Mouse (Mus musculus): Measurements from ENCODE around the gene Nkain4. TPM values are rescaled to one million over a fixed set of nuclear protein-coding genes. Genes with fewer than 3 reads are reported as not detected.
A peak's percentile ranks its signal among the peaks of the same experiment; 100 is the strongest.

Gene Nkain4
- 10 to 100 TPM in 1 of 2 experiments, 1 to 10 TPM in 1; 8.8 to 12.6 TPM for total RNA-seq (2021)
- long read RNA-seq, experiment 1, transcript Nkain4-201 (7 exons, 950 nt) = major isoform, 6 of 7 reads
- long read RNA-seq, experiment 1, partial matches to known transcripts = 0 of 7 reads
- long read RNA-seq, experiment 1, other reads (novel, unspliced or antisense) = 1 of 7 reads
- long read RNA-seq, experiment 2, transcript Nkain4-201 (7 exons, 950 nt) = major isoform, 10 of 12 reads
- long read RNA-seq, experiment 2, partial matches to known transcripts = 0 of 12 reads
- long read RNA-seq, experiment 2, other reads (novel, unspliced or antisense) = 1 of 12 reads

DNA sequence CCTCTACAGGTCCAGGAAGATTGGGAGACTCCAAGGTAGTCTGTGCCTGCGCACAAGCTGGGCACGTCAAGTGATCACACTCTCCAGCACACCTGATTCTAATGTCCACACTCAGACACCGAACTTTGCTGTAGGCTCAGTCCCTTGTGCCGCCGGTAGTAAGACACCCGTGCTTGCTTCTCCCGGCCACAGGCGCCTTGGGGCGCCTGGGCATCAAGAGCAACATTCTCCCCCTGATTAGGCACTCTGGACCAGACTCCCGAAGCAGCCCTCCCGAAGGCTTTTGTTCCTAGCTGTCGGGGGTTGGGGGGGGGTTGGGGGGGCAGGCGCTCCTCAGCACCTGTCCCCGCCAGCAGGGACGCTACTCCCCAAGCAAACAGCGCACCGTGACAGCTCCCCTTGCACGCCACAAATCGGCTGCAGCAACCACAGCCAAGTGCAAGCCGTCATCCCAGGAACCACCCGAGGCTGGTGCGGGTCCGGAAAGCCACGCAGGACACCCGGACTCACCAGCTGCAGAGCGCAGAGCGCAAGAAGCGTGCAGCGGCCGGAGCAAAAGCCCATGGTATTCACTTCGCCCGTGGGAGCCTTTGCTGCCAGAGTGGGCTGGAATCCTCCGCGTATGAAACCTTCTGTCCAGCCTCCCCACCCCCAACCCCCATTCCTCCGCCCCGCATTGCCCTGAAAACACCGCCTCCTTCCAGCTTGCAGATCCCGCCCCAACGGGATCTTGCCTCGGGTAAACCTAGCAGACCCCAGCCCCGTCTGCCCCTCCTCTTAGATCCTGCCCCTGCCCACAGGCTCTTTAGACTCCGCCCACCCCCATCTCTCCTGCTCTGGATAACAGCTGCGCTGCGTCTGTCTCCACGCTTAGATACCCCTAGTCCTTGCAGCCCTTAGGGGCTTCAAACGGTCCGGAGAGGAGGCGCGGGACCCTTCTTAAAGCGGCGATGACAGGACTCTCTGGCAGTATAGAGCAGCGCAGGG lies at the start of gene Nkain4:
Gene Nkain4 (minus strand): TSS at position 639 of the 987 bp plus-strand sequence.
- no peak for DNase-seq (ENCODE audit: low spot score in 2 of 2)

DNA sequence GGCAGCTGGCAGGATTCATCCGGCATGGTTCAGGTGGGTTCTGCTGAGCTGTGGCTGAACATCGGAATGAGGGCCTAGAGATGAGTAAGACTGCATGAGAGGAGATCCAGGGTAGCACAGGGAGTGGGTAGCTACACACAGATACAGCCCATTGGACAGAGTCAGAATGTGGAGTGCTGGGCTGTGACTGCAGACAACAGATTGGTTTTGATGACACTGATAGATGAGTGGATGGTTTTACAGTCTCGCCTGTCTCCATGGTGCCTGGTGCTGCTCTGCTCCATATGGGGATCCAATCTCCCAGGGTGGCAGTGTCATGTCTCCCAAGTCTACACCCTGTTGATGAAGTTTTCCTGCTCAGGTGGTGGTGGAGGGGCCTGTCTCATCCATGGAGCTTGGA lies 42.4 kb upstream of the Nkain4 start:
- no peak for DNase-seq (ENCODE audit: low spot score in 2 of 2)

DNA sequence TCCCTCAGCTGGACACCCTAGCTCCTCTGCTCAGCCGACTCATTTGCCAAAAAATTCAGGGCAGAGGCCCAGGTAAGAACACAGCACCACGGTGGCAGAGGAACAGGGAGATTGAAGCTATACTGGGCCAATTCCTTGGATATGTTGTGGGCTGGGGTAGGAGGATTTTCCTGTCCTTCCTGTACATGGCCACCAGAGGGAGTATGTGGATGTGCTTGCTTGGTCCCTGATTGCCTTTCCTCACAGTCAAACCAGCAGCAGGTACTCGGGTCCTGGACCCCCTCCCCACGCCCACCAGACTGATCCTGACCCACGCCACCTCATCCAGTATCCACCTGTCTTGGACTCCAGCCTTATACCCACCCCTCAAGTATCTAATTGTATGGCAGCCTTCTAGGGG lies 41.9 kb upstream of the Nkain4 start:
- no peak for DNase-seq (ENCODE audit: low spot score in 2 of 2)

DNA sequence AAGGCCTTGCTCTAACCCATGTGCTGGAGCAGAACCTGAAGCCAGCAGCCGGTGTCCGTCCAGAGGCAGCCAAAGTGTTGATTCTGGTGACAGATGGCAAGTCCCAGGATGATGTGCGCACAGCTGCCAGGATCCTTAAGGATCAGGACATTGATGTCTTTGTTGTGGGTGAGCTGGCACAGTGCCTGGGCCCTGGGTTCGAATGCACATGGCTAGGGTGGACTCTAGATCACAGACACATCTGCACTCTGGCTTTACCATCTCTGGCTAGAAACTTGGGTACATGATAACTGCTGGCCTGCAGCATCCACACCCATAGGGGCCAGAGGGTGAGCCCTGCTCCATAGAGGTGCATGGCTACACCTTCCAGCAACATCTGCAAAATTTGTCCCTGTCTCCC lies 41.0 kb upstream of the Nkain4 start:
- DNase-seq (ENCODE audit: low spot score in 2 of 2) = no peak

DNA sequence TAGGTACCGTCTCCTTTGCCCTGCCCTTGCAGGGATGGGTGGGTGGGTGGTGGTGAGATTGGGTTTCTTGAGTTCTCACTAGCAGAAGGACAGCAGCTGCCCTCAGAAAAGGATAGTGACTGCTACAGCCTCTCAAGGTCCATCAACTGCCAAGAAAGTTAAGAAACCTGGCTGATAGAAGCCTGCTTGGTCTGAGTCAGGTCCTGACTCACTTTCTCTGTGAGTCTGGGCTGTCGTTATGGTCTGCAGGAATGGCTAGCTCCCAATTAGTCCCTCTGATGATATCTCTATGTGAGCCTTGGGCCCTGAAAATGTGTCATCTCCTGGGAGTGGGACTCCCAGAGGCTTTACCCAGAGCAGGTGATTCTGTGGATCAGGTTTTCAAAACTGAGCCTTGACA lies 39.9 kb upstream of the Nkain4 start:
- DNase-seq (ENCODE audit: low spot score in 2 of 2) = no peak

DNA sequence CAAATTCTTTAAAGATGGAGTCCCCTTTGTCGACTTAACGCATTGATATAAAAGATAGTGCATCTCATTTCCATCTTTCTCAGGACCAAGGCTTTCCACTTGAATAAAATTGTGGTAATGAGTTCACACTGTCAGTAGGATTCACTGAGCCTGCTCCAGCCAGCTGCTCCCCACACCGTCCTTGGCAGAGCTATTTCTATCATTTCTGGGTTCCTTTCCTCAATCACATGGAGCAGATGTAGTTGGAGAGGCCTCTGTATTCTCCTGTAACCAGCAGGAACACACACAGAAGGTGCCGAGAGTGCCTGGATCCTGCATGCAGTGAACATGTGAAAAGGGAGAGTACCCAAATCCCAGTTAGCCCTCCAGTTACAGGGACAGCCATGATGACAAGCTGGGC lies 35.8 kb upstream of the Nkain4 start:
- no peak for DNase-seq (ENCODE audit: low spot score in 2 of 2)

DNA sequence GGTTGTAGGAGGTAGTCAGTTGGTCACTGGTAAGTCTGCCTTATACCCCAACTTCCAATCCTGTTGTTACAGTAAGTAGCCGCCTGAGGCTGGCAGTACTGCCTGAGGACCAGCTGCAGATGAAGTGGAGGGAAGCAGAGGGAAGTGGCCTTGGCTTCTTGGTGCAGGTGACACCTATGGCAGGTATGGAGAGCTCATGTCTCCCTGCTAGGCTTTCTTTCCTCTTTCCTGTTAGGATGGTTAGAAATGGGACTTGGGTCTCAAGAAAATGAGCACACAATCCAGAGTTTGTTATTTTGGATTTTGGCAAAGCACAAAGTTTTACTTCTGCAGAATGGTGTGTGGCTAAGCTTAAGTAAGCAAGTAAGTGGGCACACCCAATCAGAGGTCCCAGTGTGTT lies 34.4 kb upstream of the Nkain4 start:
- no peak for DNase-seq (ENCODE audit: low spot score in 2 of 2)

DNA sequence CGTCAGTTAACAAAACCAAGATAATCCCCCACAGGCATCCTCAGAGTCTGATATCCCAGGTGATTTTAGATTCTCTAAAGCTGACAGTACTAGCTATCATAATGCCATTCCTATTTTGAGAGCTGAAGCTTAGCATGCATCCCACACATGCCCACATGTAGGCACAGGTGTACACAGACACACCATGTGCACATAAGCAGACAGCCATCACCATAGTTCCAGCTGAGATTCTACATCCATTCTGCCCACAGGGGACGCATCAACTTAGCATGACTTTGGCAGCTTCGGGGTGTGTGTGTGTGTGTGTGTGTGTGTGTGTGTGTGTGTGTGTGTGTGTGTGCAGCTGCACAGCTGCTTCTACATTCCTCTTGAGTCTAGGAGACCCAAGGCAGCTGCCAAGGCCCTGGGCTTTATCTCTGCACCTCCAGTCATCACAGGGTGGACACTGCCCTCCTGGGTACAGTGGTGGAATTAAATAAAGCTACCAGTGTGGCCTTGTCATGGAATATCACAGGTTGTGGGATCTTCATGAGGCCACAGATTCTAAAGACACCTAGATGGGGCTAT lies 33.9 kb upstream of the Nkain4 start:
- DNase-seq (ENCODE audit: low spot score in 2 of 2) = no peak

DNA sequence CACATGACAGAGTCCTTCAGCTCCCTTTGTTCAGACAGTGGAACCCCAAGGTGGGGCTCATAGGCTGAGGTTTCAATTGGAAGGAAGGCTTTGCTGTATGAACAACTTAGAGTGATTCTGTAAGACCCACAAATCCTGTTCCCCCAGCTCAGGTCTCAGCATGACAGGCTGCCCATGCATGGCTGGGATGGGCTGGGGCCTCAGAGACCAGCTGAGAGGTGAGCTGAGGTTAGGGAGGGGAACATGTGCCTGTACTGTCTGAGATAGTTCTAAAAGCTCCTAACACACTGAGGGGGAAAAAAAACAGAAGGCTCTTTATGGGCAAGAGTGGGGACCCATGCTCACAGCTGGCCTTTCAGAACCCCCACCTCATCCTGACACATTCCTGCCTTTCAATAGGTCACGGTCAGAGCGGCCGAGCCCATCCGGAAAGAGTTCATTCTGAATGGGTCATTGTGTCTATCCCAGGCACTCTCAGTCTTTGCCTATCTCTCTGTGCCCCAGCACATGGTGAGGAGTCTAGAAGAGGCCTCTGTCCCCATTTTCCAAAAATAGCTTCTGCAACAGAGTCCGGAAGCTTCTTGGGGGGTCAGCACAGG lies 33.0 kb upstream of the Nkain4 start:
- no peak for DNase-seq (ENCODE audit: low spot score in 2 of 2)

DNA sequence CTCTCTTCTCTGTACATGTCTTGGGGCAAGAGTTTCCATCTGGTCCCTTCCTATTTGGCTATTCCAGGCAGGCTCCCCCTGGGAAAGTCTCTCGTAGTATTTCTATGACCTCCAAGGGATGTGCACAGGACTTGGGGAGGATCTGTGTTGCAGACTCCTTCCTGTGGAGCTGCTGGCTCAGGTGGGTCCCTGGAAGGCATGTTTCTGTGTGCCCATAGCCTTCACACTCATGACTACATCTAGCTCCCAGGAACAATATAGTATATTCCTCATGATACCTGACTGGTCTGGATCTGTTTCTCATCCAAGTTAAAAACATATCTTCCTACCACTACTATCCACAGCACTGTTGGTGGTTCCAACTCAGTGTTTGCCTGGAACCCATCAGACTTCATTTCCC lies 32.5 kb upstream of the Nkain4 start:
- DNase-seq (ENCODE audit: low spot score in 2 of 2) = no peak

DNA sequence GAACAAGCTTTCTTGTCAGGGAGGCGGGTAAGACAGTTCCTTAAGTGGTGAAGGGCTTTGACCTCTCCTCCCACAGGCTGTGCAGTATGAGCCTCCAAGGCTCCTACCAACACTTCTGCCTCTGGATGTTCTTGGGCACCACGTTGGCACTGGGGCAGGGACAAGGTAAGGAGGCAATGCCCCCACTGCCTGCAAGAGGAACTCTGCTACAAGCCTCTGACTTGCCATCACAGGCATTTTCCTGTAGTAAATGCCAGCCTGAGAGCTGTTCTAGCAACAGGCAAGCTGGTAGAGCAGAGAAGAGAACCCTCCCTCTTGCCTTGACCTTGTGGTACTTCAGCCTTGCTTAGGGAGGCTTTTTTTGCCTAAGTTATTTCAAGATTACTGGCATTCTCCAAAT lies 31.9 kb upstream of the Nkain4 start, which contains the start of gene Col20a1:
Gene Col20a1 (plus strand): TSS at position 87 of the 400 bp plus-strand sequence.
- DNase-seq (ENCODE audit: low spot score in 2 of 2) = no peak

DNA sequence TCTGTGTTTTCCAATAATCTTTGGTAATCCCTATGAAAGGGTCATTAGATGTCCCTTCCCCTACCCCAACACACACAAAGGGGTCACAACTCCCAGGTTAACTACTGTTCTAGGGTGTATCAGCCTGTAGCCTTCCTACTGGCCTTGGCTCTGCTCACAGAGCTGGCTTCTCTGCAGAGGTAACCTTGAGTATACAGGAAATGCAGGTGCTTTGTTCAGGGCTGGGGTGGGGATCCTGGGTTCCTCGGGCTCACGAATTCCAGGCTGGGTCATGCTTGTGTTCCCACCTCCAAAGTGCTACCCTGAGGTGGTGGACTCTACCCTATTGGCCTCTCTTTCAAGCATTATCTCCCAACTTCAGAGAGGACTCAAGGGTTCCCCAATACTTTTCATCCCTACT lies 31.1 kb upstream of the Nkain4 start:
- no peak for DNase-seq (ENCODE audit: low spot score in 2 of 2)

DNA sequence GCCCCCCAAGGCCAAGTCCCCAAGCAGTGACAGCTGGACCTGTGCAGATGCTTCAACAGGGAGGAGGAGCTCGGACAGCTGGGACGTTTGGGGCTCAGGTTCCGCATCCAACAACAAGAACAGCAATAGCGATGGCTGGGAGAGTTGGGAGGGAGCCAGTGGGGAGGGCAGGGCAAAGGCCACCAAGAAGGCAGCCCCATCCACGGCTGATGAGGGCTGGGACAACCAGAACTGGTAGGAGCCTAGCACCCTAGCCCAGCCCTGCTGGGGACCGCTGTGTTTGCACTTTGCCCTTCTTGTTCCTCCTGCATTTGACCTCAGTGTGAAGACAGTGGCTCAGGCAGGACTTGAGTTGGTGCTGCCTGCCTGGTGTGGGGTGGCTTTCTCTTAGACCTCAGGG lies 26.6 kb upstream of the Nkain4 start:
- no peak for DNase-seq (ENCODE audit: low spot score in 2 of 2)

DNA sequence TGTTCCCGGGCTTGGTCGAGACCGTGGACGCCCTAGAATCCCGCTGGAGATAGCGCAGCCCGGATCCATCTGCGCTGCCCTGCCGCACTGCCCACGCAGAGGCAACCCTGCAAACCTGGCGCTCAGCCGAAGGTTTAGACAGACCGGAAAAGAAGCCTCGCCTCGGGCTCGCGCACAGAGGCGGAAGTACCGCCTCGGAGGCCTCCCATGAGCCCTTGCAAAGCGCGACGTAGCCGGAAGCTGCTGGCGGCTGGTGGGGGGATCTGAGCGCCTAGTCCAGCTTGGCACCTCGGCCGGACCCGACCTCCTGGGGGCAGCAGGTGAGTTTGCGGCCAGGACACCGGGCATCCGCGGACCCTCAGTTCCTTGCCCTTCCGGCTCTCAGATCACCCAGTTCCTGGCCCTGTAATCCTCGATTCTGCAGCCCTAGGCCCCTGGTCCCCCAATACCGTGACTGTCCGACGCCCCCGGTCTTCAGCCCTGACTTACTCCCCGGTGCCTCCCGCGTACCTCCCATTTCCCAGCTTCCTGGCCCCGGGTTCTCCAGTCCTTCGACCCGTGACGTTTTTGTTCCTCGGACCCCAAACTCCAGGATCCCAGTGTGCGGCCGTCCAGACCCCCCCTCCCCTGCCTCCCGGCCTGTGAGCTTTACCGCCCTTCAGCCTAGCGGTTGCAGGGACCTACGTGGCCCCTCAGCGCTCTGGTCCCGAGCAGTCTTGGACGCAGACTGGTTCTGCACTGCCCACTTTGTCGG lies 12.7 kb upstream of the Nkain4 start, which contains the start of gene Arfgap1:
Gene Arfgap1 (plus strand): TSS at position 216 of the 754 bp plus-strand sequence.
- peak; percentile 78 to 83 for DNase-seq (ENCODE audit: low spot score in 2 of 2)

DNA sequence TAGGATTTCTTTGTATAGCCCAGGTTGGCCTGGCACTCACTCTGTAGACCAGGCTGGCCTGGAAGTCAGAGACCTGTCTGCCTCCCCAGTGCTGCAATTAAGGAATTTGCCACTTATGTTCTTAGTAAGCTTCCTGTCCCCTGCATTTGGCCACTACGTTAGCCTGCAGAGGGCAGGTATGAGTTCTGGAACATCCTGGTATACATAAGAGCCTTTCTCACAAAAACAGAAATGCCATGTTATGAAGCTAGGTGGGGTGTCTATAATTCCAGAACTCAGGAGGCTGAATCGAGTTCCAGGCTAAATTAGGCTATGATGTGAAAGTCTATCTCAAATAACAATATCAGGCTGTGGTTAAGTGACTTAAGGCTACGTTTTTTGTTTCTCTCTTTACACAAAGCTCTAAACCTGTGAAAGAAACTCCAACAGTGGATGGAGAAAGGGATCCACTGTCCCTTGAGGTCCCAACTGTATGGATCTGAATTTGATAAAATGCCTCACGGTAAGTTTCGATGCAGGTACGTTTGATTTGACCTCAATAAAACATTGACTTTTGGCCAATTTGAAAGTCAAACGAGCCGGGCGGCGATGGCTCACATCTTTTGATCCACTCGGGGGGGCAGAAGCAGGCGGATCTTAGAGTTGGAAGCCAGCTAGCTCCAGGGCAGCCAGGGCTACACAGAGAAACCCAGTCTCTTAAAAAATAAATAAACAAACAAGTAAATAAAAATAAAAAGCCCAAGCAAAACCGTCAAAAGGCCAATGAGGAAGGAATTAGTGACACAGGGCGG lies 11.8 kb upstream of the Nkain4 start:
- no peak for DNase-seq (ENCODE audit: low spot score in 2 of 2)

DNA sequence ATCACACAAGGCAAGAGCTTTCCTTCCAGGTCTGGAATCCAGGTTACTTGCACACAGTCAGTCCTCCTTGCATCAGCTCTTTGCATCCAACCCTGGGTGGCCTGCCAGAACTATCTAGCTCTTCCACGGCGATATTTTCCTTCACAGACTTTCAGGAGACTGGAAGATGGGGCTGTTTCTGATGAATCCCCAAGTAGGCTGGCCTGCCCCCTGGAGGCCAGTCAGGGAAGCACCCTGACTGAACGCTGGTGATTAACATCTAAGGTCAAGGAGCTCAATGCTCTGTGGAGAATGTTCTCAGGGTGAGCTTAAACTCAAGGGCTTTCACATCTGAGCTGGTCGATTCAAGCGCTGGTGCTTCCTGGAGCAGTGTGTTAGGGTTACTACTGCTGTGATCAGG lies 9.5 kb upstream of the Nkain4 start:
- peak; percentile 55 to 56 for DNase-seq (ENCODE audit: low spot score in 2 of 2)

DNA sequence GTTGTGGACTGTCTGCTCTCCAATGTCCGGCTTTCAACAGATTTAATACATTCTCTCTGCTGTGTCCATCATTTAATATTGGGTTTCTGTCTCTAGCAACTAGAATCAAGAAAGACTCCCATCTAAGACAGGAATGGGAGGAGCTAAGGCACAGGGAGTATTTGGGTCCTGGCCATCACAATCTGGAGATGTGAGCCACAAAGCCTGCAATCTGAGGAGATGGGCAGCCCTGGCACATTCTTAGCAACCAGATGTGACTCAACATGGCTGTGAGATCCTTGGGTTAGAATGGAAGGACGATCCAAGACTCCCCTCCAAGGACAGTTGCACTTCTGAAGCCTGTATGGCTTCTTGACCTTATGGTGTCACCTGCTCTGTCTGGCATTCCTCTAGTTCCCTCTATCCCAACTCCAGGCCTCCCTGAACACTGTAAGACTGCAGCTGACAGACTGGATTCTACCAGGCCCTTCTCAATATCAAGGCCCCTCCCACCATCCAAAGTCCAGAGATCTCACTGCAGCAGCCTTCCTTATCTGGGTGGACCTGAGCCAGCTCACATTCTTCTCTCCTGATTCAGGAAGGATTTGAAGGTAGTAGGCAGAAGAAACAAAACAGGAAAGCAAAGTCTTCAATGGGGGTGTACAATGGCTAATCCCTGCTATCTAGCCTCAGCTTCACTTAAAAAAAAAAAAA lies 8.3 kb upstream of the Nkain4 start:
- DNase-seq (ENCODE audit: low spot score in 2 of 2) = no peak

DNA sequence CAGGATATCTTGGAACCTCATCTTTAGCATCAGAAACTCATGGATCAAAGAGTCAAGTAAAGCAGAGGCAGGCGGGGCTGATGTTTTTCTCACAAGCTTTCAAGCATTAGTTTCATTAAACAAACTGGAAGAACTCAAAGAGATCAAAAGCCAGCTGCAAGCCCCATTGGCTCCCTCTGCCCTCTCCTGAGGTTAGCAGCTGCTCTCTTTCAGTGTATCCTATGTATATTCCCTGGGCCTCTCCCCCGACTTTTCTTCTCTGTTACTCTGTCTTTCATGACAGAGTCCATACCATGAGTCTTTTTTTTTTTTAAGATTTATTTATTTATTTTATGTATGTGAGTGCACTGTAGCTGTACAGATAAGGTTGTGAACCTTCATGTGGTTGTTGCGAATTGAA lies 5.7 kb upstream of the Nkain4 start:
- no peak for DNase-seq (ENCODE audit: low spot score in 2 of 2)

DNA sequence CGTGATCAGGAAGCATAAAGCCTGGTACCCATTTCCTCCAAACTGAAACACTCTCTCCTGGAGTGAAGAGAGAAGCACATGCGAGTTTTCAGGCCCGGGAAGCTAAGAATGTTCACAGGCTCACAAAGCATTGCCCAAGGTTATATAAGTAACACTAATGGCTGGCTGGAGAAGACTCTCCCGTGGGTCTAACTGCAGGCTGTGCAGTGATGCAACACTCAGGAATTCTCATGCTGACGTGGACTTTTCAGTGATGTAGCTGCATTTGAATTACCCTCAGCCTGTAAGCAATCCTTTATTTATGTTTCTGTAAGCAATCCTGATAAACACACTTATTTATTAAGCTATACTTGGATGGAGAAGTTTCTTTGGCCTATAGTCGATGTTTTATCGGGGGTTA lies 5.1 kb upstream of the Nkain4 start:
- no peak for DNase-seq (ENCODE audit: low spot score in 2 of 2)

Data from adrenal gland, postnatal 4 days (tissue).